Mouse (Mus musculus): ENCODE measurements at regions not wholly inside any gene's neighbourhood (a gene's known extent, or its start where the extent isn't known, plus 50 kb on each side); places are given as distances from the start of the nearest gene placed in this dataset.

- no peak for DNase-seq (ENCODE audit: low spot score)
- no peak for TF ChIP-seq CTCF (IDR thresholded peaks at IDR 0.05)
- H3K9ac ChIP-seq (replicated peaks; ENCODE audit: low read length, poor library complexity, severe bottlenecking): no peak overlapping the region
- no peak overlapping the region for H3K4me2 ChIP-seq (ENCODE audit: low read depth, low read length, poor library complexity, severe bottlenecking)
- H3K36me3 ChIP-seq (ENCODE audit: insufficient read depth, low read length): no peaks in the 10 kb centered on the region
- no peak overlapping the region for H3K4me3 ChIP-seq (ENCODE audit: low read depth, low read length)
- 75% methylated on average over 6 of the region's 6 CpGs for WGBS
- no peak for ATAC-seq (ENCODE audit: low FRiP score)
- H3K9me3 ChIP-seq (ENCODE audit: low read length): no peaks in the 10 kb centered on the region
- no peak overlapping the region for H3K27ac ChIP-seq (ENCODE audit: low read depth, low read length)
- H3K27me3 ChIP-seq (ENCODE audit: insufficient read depth, low read length): no peaks in the 10 kb centered on the region
- H3K4me1 ChIP-seq (ENCODE audit: insufficient read depth, low read length): no peaks in the 10 kb centered on the region
These were observed 114.1 kb upstream of the Eef1e1 start for GRCm38 (mm10) chr13:38772996-38773395.

- ATAC-seq (ENCODE audit: low FRiP score) (no peak), DNase-seq (ENCODE audit: low spot score) (peak; percentile 31)
- 45% methylated on average over 4 of the region's 4 CpGs for WGBS
- H3K27ac ChIP-seq (ENCODE audit: low read depth, low read length): no peak overlapping the region
- no peak overlapping the region for H3K4me2 ChIP-seq (ENCODE audit: low read depth, low read length, poor library complexity, severe bottlenecking)
- no peak overlapping the region for H3K4me3 ChIP-seq (ENCODE audit: low read depth, low read length)
- H3K36me3 ChIP-seq (ENCODE audit: insufficient read depth, low read length): no peaks in the 10 kb centered on the region
- no peak overlapping the region for H3K9ac ChIP-seq (replicated peaks; ENCODE audit: low read length, poor library complexity, severe bottlenecking)
- peak; percentile 62 for TF ChIP-seq CTCF (IDR thresholded peaks at IDR 0.05)
- no peaks in the 10 kb centered on the region for H3K27me3 ChIP-seq (ENCODE audit: insufficient read depth, low read length)
- H3K4me1 ChIP-seq (ENCODE audit: insufficient read depth, low read length): no peaks in the 10 kb centered on the region
- H3K9me3 ChIP-seq (ENCODE audit: low read length): no peaks in the 10 kb centered on the region
These were observed 107.3 kb upstream of the Eef1e1 start for GRCm38 (mm10) chr13:38766133-38766532.

DNA sequence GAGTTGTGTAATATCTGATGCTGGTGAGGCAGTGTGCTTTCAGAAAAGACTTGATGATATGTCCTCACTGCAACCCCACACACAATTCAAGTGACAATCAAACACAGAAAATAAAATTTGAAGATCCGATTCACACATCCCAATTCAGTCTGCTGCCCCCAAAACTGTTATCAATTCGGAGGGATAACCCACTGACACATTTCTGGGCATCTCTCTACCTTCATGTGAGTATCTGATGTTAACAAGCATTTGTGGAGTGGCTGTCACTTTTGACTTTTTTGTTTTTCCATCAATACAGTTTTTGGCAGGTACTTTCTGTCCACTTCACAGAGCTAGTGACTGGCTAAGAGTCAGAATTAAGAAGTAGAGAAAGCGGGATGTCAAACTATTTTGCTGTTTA lies 101.4 kb upstream of the Eef1e1 start:
- H3K9ac ChIP-seq (replicated peaks; ENCODE audit: low read length, poor library complexity, severe bottlenecking): no peak overlapping the region
- no peak overlapping the region for H3K4me2 ChIP-seq (ENCODE audit: low read depth, low read length, poor library complexity, severe bottlenecking)
- no peak for TF ChIP-seq CTCF (IDR thresholded peaks at IDR 0.05)
- H3K4me3 ChIP-seq (ENCODE audit: low read depth, low read length): no peak overlapping the region
- no peaks in the 10 kb centered on the region for H3K36me3 ChIP-seq (ENCODE audit: insufficient read depth, low read length)
- H3K27ac ChIP-seq (ENCODE audit: low read depth, low read length): no peak overlapping the region
- no peaks in the 10 kb centered on the region for H3K4me1 ChIP-seq (ENCODE audit: insufficient read depth, low read length)
- DNase-seq (ENCODE audit: low spot score) (no peak), ATAC-seq (ENCODE audit: low FRiP score) (no peak)
- 98% methylated on average over 3 of the region's 3 CpGs for WGBS
- no peaks in the 10 kb centered on the region for H3K27me3 ChIP-seq (ENCODE audit: insufficient read depth, low read length)
- no peaks in the 10 kb centered on the region for H3K9me3 ChIP-seq (ENCODE audit: low read length)

DNA sequence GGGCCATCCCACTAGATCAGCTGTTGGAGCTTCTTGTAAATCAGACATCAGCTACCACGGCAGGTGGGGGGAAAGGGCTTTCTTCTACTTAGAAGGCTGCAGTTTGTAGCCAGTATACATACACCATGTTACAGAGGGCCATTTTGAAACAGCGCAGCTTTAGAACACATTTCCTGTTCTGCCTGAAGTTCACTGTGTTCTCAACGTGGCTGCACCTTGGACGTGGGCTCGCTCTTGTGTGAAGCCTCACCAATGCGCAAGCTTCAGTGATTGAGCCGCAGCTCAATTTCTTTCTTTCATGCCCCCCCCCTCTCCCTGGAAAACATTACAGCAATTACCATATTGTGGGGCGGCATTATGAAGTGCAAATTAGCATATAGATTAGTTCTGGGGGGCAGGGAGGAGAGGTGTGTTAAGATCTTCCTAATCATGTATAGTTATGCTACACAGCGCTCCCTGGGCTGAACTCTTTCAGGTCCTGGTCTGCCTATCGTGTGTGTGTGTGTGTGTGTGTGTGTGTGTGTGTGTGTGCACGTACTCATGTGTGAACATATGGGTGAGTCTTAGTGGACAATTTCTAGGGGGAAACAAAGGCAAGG lies 97.9 kb upstream of the Eef1e1 start:
- H3K27ac ChIP-seq (ENCODE audit: low read depth, low read length): no peak overlapping the region
- H3K9ac ChIP-seq (replicated peaks; ENCODE audit: low read length, poor library complexity, severe bottlenecking): no peak overlapping the region
- no peak overlapping the region for H3K4me2 ChIP-seq (ENCODE audit: low read depth, low read length, poor library complexity, severe bottlenecking)
- H3K4me3 ChIP-seq (ENCODE audit: low read depth, low read length): no peak overlapping the region
- WGBS: 67% methylated on average over 11 of the region's 11 CpGs
- no peaks in the 10 kb centered on the region for H3K4me1 ChIP-seq (ENCODE audit: insufficient read depth, low read length)
- no peaks in the 10 kb centered on the region for H3K36me3 ChIP-seq (ENCODE audit: insufficient read depth, low read length)
- no peaks in the 10 kb centered on the region for H3K27me3 ChIP-seq (ENCODE audit: insufficient read depth, low read length)
- no peak for DNase-seq (ENCODE audit: low spot score)
- no peak for TF ChIP-seq CTCF (IDR thresholded peaks at IDR 0.05)
- no peak for ATAC-seq (ENCODE audit: low FRiP score)
- H3K9me3 ChIP-seq (ENCODE audit: low read length): no peaks in the 10 kb centered on the region

- 83% methylated on average over 4 of the region's 4 CpGs for WGBS
- TF ChIP-seq CTCF (IDR thresholded peaks at IDR 0.05): no peak
These were observed 94.9 kb upstream of the Eef1e1 start for GRCm38 (mm10) chr13:38753722-38754121.

GRCm38 (mm10) chr13:38751876-38752275 lies 93.0 kb upstream of the Eef1e1 start:
- Histone ChIP-seq H3K27ac (ENCODE audit: low read depth, low read length) (no peak overlapping the region), H3K36me3 (ENCODE audit: insufficient read depth, low read length) (no peaks in the 10 kb centered on the region), H3K27me3 (ENCODE audit: insufficient read depth, low read length) (no peaks in the 10 kb centered on the region), H3K4me3 (ENCODE audit: low read depth, low read length) (no peak overlapping the region), H3K9ac (replicated peaks; ENCODE audit: low read length, poor library complexity, severe bottlenecking) (no peak overlapping the region), H3K4me1 (ENCODE audit: insufficient read depth, low read length) (no peaks in the 10 kb centered on the region), H3K9me3 (ENCODE audit: low read length) (no peaks in the 10 kb centered on the region), H3K4me2 (ENCODE audit: low read depth, low read length, poor library complexity, severe bottlenecking) (no peak overlapping the region)
- no peak for TF ChIP-seq CTCF (IDR thresholded peaks at IDR 0.05)
- ATAC-seq (ENCODE audit: low FRiP score): no peak
- 68% methylated on average over 1 of the region's 1 CpGs for WGBS
- no peak for DNase-seq (ENCODE audit: low spot score)

More at GRCm38 (mm10) chr13:38753722-38754121, 94.9 kb upstream of the Eef1e1 start:
- H3K27me3 ChIP-seq (ENCODE audit: insufficient read depth, low read length): no peaks in the 10 kb centered on the region
- H3K9ac ChIP-seq (replicated peaks; ENCODE audit: low read length, poor library complexity, severe bottlenecking): no peak overlapping the region
- H3K4me2 ChIP-seq (ENCODE audit: low read depth, low read length, poor library complexity, severe bottlenecking): no peak overlapping the region
- no peak for ATAC-seq (ENCODE audit: low FRiP score)
- no peak overlapping the region for H3K4me3 ChIP-seq (ENCODE audit: low read depth, low read length)
- no peaks in the 10 kb centered on the region for H3K4me1 ChIP-seq (ENCODE audit: insufficient read depth, low read length)
- no peak for DNase-seq (ENCODE audit: low spot score)
- H3K36me3 ChIP-seq (ENCODE audit: insufficient read depth, low read length): no peaks in the 10 kb centered on the region
- no peak overlapping the region for H3K27ac ChIP-seq (ENCODE audit: low read depth, low read length)
- no peaks in the 10 kb centered on the region for H3K9me3 ChIP-seq (ENCODE audit: low read length)
